ENCODE assay signal across 24 mouse cellular contexts in the genomic region with DNA sequence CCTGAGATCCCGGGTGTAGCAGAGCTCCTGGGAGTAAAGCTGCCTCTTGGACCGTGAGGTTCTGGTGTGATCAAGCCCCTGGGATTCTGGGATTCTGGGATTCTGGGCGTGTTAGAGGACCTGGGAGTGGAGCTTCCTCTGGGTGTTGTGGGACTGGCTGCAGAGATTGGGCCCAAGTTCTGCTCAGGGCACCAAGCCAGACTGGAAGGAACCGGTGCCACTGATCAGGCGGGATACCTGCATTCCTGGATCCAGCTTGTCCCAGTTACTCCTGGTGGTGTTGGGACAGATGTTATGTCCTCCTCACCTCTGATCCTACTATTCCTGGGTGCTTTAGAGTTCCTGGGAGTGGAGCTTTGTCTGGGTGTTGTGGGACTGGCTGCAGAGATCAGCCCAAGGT.
"Had no signal": no experiment of that assay in that cellular context is flagged by ENCODE, and none has a peak within 500 bp of the region (broad histone marks: within the 10 kb centered on the region; RNA-seq: fewer than 3 reads in every experiment).

No protein-coding gene starts in this region.

- ATAC-seq: hindbrain, postnatal 0 days; intestine, embryonic 16.5 days; liver, postnatal 0 days had no signal

- H3K4me2 ChIP-seq: heart, embryonic 11.5 days; heart, embryonic 13.5 days; heart, embryonic 15.5 days; hindbrain, embryonic 13.5 days; hindbrain, embryonic 15.5 days; limb, embryonic 12.5 days; liver, embryonic 11.5 days; liver, embryonic 13.5 days; liver, embryonic 15.5 days had no signal

- DNase-seq: gastrocnemius, postnatal 14 days; gastrocnemius, postnatal 36 days; heart, adult 2 months; heart, postnatal 14 days; heart, postnatal 36 days; kidney, adult 18-20 months; kidney, adult 9 months; layer of hippocampus, adult 9-11 months; layer of hippocampus, postnatal 36 days; left cerebral cortex, postnatal 4 days; liver; liver, embryonic 13.5 days; liver, postnatal 0 days; lung, adult 2 months had no signal

- H3K9me3 ChIP-seq: heart, embryonic 13.5 days; heart, embryonic 15.5 days; hindbrain, embryonic 13.5 days; hindbrain, embryonic 15.5 days; limb, embryonic 12.5 days; liver, embryonic 13.5 days; liver, embryonic 15.5 days had no signal

- H3K27me3 ChIP-seq: hindbrain, embryonic 13.5 days; hindbrain, embryonic 15.5 days; limb, embryonic 12.5 days; liver, embryonic 13.5 days; liver, embryonic 15.5 days had no signal

- H3K4me3 ChIP-seq: heart, adult 2 months; heart, embryonic 13.5 days; heart, embryonic 15.5 days; hindbrain, embryonic 13.5 days; hindbrain, embryonic 15.5 days; limb, embryonic 12.5 days; liver, embryonic 13.5 days; liver, embryonic 15.5 days had no signal

- H3K36me3 ChIP-seq: hindbrain, embryonic 15.5 days had no signal

- H3K4me1 ChIP-seq: heart, embryonic 13.5 days; heart, embryonic 15.5 days; hindbrain, embryonic 13.5 days; hindbrain, embryonic 15.5 days; limb, embryonic 12.5 days; liver, embryonic 13.5 days; liver, embryonic 15.5 days had no signal

- H3K9ac ChIP-seq: heart, embryonic 13.5 days; heart, embryonic 15.5 days; hindbrain, embryonic 13.5 days; hindbrain, embryonic 15.5 days; limb, embryonic 12.5 days; liver, embryonic 13.5 days; liver, embryonic 15.5 days; liver, postnatal 0 days had no signal

- H3K27ac ChIP-seq: heart, adult 2 months; heart, embryonic 13.5 days; heart, embryonic 15.5 days; hindbrain, embryonic 13.5 days; hindbrain, embryonic 15.5 days; hindbrain, postnatal 0 days; limb, embryonic 12.5 days; liver, embryonic 13.5 days; liver, embryonic 15.5 days had no signal
